Mouse (Mus musculus) neural tube, embryonic 15.5 days (tissue): ENCODE results near the gene Sars2. TPM values are rescaled to one million over a fixed set of nuclear protein-coding genes. Genes with fewer than 3 reads are reported as not detected.

Experiments
- ATAC-seq: fragments of 200-750 bp; cut with Nextera tagmentation; 2 replicates; pipeline ENCODE4 v1.8.0; 2017; ENCODE audit warnings: mild to moderate bottlenecking, moderate TSS enrichment, moderate library complexity; ENCODE audit not compliant: low FRiP score
- H3K27ac ChIP-seq: fragments of 300-500 bp; sonication (generic); replicated peaks from 2 replicates; pipeline ENCODE4 v1.5.1; 2015; ENCODE audit warnings: mild to moderate bottlenecking, inconsistent platforms
- H3K27me3 ChIP-seq: fragments of 300-500 bp; sonication (generic); replicated peaks from 2 replicates; pipeline ENCODE4 v1.6.1; 2015; ENCODE audit warnings: inconsistent platforms
- H3K36me3 ChIP-seq: fragments of 300-500 bp; sonication (generic); 2 replicates; pipeline ENCODE4 v1.6.1; 2015; ENCODE audit warnings: inconsistent platforms
- H3K4me1 ChIP-seq: fragments of 300-500 bp; sonication (generic); 2 replicates; pipeline ENCODE4 v1.6.1; 2015; ENCODE audit warnings: inconsistent platforms
- H3K4me2 ChIP-seq: fragments of 300-500 bp; sonication (generic); 2 replicates; pipeline ENCODE4 v1.6.1; 2015; ENCODE audit warnings: inconsistent platforms, mild to moderate bottlenecking, moderate library complexity
- H3K4me3 ChIP-seq: fragments of 300-500 bp; sonication (generic); replicated peaks from 2 replicates; pipeline ENCODE4 v1.5.1; 2015; ENCODE audit warnings: mild to moderate bottlenecking, inconsistent platforms
- H3K9ac ChIP-seq: fragments of 300-500 bp; sonication (generic); replicated peaks from 2 replicates; pipeline ENCODE4 v1.6.1; 2015; ENCODE audit warnings: mild to moderate bottlenecking, inconsistent platforms
- H3K9me3 ChIP-seq: fragments of 300-500 bp; sonication (generic); replicated peaks from 2 replicates; pipeline ENCODE4 v1.6.1; 2016; ENCODE audit warnings: inconsistent platforms
- WGBS: fragments of 180-500 bp; shearing (Covaris S2); methylation state at CpG from one replicate; pipeline ENCODE4 v1.1.7; 2015; ENCODE audit warnings: mixed read lengths; 5-methylcytosine and 5-hydroxymethylcytosine counted together
- polyA plus RNA-seq: library from polyadenylated mRNA; unstranded; fragments of >200 nt; fragmentation: Nextera tagmentation; extraction: Ambion mirVana; gene quantifications from 2 replicates; pipeline ENCODE4 v1.2.1, GENCODE M21; 2015

Gene Sars2
- polyA plus RNA-seq, 1 experiment from 2014 or later: 19.7 TPM

GRCm38 (mm10) chr7:28766173-28766879 lies 24.5 kb downstream of the Sars2 start, which contains the start of gene Sirt2:
Sirt2 (plus strand) TSS chr7:28766735.
- WGBS: 0% methylated on average over 45 of the region's 45 CpGs
- Histone ChIP-seq H3K4me3 (peak within 1 kb of the TSS; percentile 69), H3K4me1 (peaks cover 39% of the 10 kb centered on the region), H3K4me2 (peak within 1 kb of the TSS; percentile 70), H3K27me3 (no peaks in the 10 kb centered on the region), H3K9ac (peak within 1 kb of the TSS; percentile 68), H3K27ac (peak within 1 kb of the TSS; percentile 58; the same call in 1 of the 2 replicates), H3K36me3 (peaks cover 16% of the 10 kb centered on the region), H3K9me3 (no peaks in the 10 kb centered on the region)
- peak; percentile 97 for ATAC-seq

- peaks cover 10% of the 10 kb centered on the region for H3K36me3 ChIP-seq
- ATAC-seq: peak; percentile 29
- H3K4me1 ChIP-seq: peaks cover 39% of the 10 kb centered on the region
- peak overlapping the region; percentile 60 for H3K4me2 ChIP-seq
- no peaks in the 10 kb centered on the region for H3K27me3 ChIP-seq
- no peaks in the 10 kb centered on the region for H3K9me3 ChIP-seq
- H3K4me3 ChIP-seq: peak overlapping the region; percentile 69
- no peak overlapping the region for H3K27ac ChIP-seq
- 6% methylated on average over 14 of the region's 14 CpGs for WGBS
- peak overlapping the region; percentile 68 for H3K9ac ChIP-seq
Measured at GRCm38 (mm10) chr7:28766910-28767309, 25.1 kb downstream of the Sars2 start.

GRCm38 (mm10) chr7:28767462-28767965 lies 25.7 kb downstream of the Sars2 start, which contains the start of gene Nfkbib:
Nfkbib (minus strand) TSS chr7:28767512.
- peak within 1 kb of the TSS; percentile 70 for H3K4me2 ChIP-seq
- no peaks in the 10 kb centered on the region for H3K9me3 ChIP-seq
- no peaks in the 10 kb centered on the region for H3K27me3 ChIP-seq
- H3K9ac ChIP-seq: peak within 1 kb of the TSS; percentile 68
- H3K4me1 ChIP-seq: peaks cover 39% of the 10 kb centered on the region
- H3K36me3 ChIP-seq: peaks cover 6% of the 10 kb centered on the region
- 0 out of 2 replicates have a peak within 1 kb of the TSS, but pooled peaks have one; percentile 58 for H3K27ac ChIP-seq
- H3K4me3 ChIP-seq: peak within 1 kb of the TSS; percentile 69
- 67% methylated on average over 7 of the region's 7 CpGs for WGBS
- no peak for ATAC-seq

- H3K27ac ChIP-seq: no peak overlapping the region
- H3K4me1 ChIP-seq: peaks cover 46% of the 10 kb centered on the region
- H3K4me2 ChIP-seq: no peak overlapping the region
- ATAC-seq: no peak
- no peaks in the 10 kb centered on the region for H3K27me3 ChIP-seq
- no peak overlapping the region for H3K9ac ChIP-seq
- no peaks in the 10 kb centered on the region for H3K9me3 ChIP-seq
- peaks cover 6% of the 10 kb centered on the region; the same call in 1 of the 2 replicates for H3K36me3 ChIP-seq
- no peak overlapping the region for H3K4me3 ChIP-seq
- WGBS: 93% methylated on average over 9 of the region's 9 CpGs
Measured at GRCm38 (mm10) chr7:28769414-28769958, 27.7 kb downstream of the Sars2 start.

- no peak for ATAC-seq
- Histone ChIP-seq H3K4me1 (peaks cover 38% of the 10 kb centered on the region), H3K9ac (no peak overlapping the region), H3K4me2 (no peak overlapping the region), H3K27ac (no peak overlapping the region), H3K36me3 (peaks cover 6% of the 10 kb centered on the region; the same call in 1 of the 2 replicates), H3K9me3 (no peaks in the 10 kb centered on the region), H3K4me3 (no peak overlapping the region), H3K27me3 (no peaks in the 10 kb centered on the region)
- WGBS: 96% methylated on average over 3 of the region's 3 CpGs
Measured at GRCm38 (mm10) chr7:28770309-28770708, 28.5 kb downstream of the Sars2 start.

GRCm38 (mm10) chr7:28771867-28772266 lies 30.1 kb downstream of the Sars2 start:
- no peak for ATAC-seq
- no peak overlapping the region for H3K9ac ChIP-seq
- peaks cover 9% of the 10 kb centered on the region for H3K36me3 ChIP-seq
- H3K27ac ChIP-seq: no peak overlapping the region
- no peak overlapping the region for H3K4me2 ChIP-seq
- no peak overlapping the region for H3K4me3 ChIP-seq
- 89% methylated on average over 11 of the region's 11 CpGs for WGBS
- no peaks in the 10 kb centered on the region for H3K9me3 ChIP-seq
- H3K27me3 ChIP-seq: no peaks in the 10 kb centered on the region
- peaks cover 31% of the 10 kb centered on the region for H3K4me1 ChIP-seq

- Histone ChIP-seq H3K27me3 (no peaks in the 10 kb centered on the region), H3K27ac (no peak overlapping the region), H3K4me3 (no peak overlapping the region), H3K4me1 (peaks cover 18% of the 10 kb centered on the region), H3K36me3 (peaks cover 14% of the 10 kb centered on the region), H3K4me2 (no peak overlapping the region), H3K9ac (no peak overlapping the region), H3K9me3 (no peaks in the 10 kb centered on the region)
- no peak for ATAC-seq
- WGBS: 79% methylated on average over 3 of the region's 3 CpGs
Measured at GRCm38 (mm10) chr7:28773163-28773562, 31.4 kb downstream of the Sars2 start.

GRCm38 (mm10) chr7:28774164-28774563 lies 32.4 kb downstream of the Sars2 start:
- no peak for ATAC-seq
- 50% methylated on average over 12 of the region's 12 CpGs for WGBS

GRCm38 (mm10) chr7:28775129-28775528 lies 33.3 kb downstream of the Sars2 start:
- no peaks in the 10 kb centered on the region for H3K27me3 ChIP-seq
- H3K9me3 ChIP-seq: no peaks in the 10 kb centered on the region
- H3K4me1 ChIP-seq: peaks cover 9% of the 10 kb centered on the region
- no peak overlapping the region for H3K27ac ChIP-seq
- ATAC-seq: no peak
- WGBS: 69% methylated on average over 7 of the region's 7 CpGs
- no peak overlapping the region for H3K4me2 ChIP-seq
- peaks cover 17% of the 10 kb centered on the region for H3K36me3 ChIP-seq
- no peak overlapping the region for H3K4me3 ChIP-seq
- no peak overlapping the region for H3K9ac ChIP-seq

More at GRCm38 (mm10) chr7:28774164-28774563, 32.4 kb downstream of the Sars2 start:
- peaks cover 17% of the 10 kb centered on the region for H3K36me3 ChIP-seq
- no peaks in the 10 kb centered on the region for H3K27me3 ChIP-seq
- no peak overlapping the region for H3K4me2 ChIP-seq
- no peak overlapping the region for H3K9ac ChIP-seq
- H3K4me1 ChIP-seq: peaks cover 8% of the 10 kb centered on the region
- peak overlapping the region; percentile 7 for H3K27ac ChIP-seq
- no peaks in the 10 kb centered on the region for H3K9me3 ChIP-seq
- H3K4me3 ChIP-seq: no peak overlapping the region

GRCm38 (mm10) chr7:28778825-28779224 lies 37.0 kb downstream of the Sars2 start:
- Histone ChIP-seq H3K9ac (no peak overlapping the region), H3K9me3 (no peaks in the 10 kb centered on the region), H3K27ac (no peak overlapping the region), H3K36me3 (peaks cover 31% of the 10 kb centered on the region), H3K4me2 (no peak overlapping the region), H3K4me1 (peaks cover 10% of the 10 kb centered on the region), H3K4me3 (no peak overlapping the region), H3K27me3 (no peaks in the 10 kb centered on the region)
- no peak for ATAC-seq
- 89% methylated on average over 9 of the region's 9 CpGs for WGBS

GRCm38 (mm10) chr7:28780067-28780658 lies 38.4 kb downstream of the Sars2 start:
- Histone ChIP-seq H3K9ac (no peak overlapping the region), H3K4me1 (peaks cover 7% of the 10 kb centered on the region), H3K4me2 (no peak overlapping the region), H3K4me3 (no peak overlapping the region), H3K9me3 (no peaks in the 10 kb centered on the region), H3K27me3 (no peaks in the 10 kb centered on the region), H3K27ac (peak overlapping the region; percentile 54; the same call in 1 of the 2 replicates), H3K36me3 (peaks cover 39% of the 10 kb centered on the region)
- peak; percentile 63; the same call in 1 of the 2 replicates for ATAC-seq
- 45% methylated on average over 6 of the region's 6 CpGs for WGBS
